Mouse (Mus musculus) cortical plate, adult 2 months (tissue): ENCODE results near the gene Kcnk1.

Experiments
- CTCF ChIP-seq: fragments of 200-500 bp; IDR thresholded peaks from 2 replicates; pipeline ENCODE4 v1.5.1; 2011; ENCODE audit warnings: mild to moderate bottlenecking, control low read depth, low read length; ENCODE audit not compliant: insufficient read depth; ENCODE audit errors: extremely low read depth
- POLR2A ChIP-seq: fragments of 200-500 bp; IDR thresholded peaks from 2 replicates; pipeline ENCODE4 v1.6.1; 2011; ENCODE audit warnings: mild to moderate bottlenecking, low read length, control low read depth; ENCODE audit not compliant: insufficient read depth; ENCODE audit errors: extremely low read depth

GRCm38 (mm10) chr8:125948696-125949308 is 46.2 kb upstream of the Kcnk1 start:
- TF ChIP-seq CTCF (no peak), POLR2A (no peak)
